Mouse (Mus musculus) left cerebral cortex, adult 18-20 months (tissue): ENCODE data around the gene Unc79. TPM values are rescaled to one million over a fixed set of nuclear protein-coding genes. Genes with fewer than 3 reads are reported as not detected.

Source experiments
- DNase-seq, 2 experiments: peaks; one replicate each; pipeline ENCODE4 v3.0.0; 2021 to 2022; ENCODE audit warnings: low spot score in 2 of 2, mixed read lengths in 1 of 2
- long read RNA-seq, 2 experiments: library from polyadenylated mRNA; stranded (forward); transcript quantifications; one replicate each; pipeline ENCODE4 v2.0.0; 2021
- total RNA-seq, 2 experiments: library from RNA; stranded (reverse); gene quantifications; 2 replicates each; pipeline ENCODE4 v1.2.3; 2021

The Unc79 gene
- 10 to 100 TPM; 54.7 to 55.8 TPM for total RNA-seq
- long read RNA-seq, experiment 1, partial matches to known transcripts, result 4 of 9 reads
- long read RNA-seq, experiment 1, other reads (novel, unspliced or antisense), result 5 of 9 reads
- long read RNA-seq, experiment 2, partial matches to known transcripts, result 2 of 4 reads
- long read RNA-seq, experiment 2, other reads (novel, unspliced or antisense), result 2 of 4 reads

GRCm38 (mm10) chr12:102948778-102949394 lies at the start of gene Unc79:
Gene Unc79, plus strand, starts transcription at chr12:102948859.
- DNase-seq, result peak; percentile 79 to 88

GRCm38 (mm10) chr12:102899091-102899490 lies 49.6 kb upstream of the Unc79 start, which contains the start of gene Cox8c:
Gene Cox8c, plus strand, starts transcription at chr12:102899316.
- DNase-seq, result no peak

GRCm38 (mm10) chr12:102908191-102908590 lies 40.5 kb upstream of the Unc79 start:
- no peak for DNase-seq

DNA sequence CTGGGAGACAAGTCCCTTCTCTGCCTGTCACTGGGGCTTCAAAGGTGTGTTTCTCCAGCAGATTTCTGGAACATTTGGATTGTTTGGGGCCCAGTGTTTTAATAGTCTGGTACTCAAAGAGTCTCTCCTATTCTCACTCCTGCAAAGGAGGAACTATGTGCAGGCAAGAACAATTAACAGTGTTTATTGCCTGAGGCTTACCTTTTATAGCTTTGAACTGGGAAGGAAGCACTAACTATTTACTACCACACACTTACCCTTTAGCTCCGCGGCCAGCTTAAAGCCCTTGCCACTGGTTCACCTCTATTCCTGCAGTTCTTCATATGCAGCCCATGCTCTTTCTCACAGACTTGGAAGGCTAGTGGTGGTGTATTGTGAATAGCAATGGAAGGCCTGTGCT lies 32.6 kb upstream of the Unc79 start:
- DNase-seq, result no peak

GRCm38 (mm10) chr12:102929764-102930163 lies 18.9 kb upstream of the Unc79 start:
- DNase-seq, result no peak

- DNase-seq, result no peak
Measured at GRCm38 (mm10) chr12:102930335-102930734, 18.3 kb upstream of the Unc79 start.

DNA sequence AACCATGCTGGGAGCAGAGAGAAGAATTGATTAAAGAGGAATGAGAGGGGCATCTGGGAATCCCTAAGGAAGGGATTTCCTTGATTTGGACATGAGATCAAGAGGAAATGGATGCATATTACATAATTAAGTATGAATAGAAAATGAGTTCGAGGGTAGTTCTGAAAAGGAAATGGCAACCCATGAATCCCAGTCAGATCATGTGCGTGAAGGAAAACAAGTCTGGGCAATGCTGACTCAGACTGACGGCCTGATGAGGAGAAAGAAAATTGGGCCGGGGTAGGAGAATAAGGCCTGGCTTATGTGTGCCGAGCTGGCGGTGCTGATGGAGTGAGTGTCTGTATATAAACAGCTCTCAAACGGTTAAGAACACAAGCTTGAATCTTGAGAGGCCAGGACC lies 17.9 kb upstream of the Unc79 start:
- DNase-seq, result no peak

- no peak for DNase-seq
Measured at GRCm38 (mm10) chr12:102935892-102936291, 12.8 kb upstream of the Unc79 start.

DNA sequence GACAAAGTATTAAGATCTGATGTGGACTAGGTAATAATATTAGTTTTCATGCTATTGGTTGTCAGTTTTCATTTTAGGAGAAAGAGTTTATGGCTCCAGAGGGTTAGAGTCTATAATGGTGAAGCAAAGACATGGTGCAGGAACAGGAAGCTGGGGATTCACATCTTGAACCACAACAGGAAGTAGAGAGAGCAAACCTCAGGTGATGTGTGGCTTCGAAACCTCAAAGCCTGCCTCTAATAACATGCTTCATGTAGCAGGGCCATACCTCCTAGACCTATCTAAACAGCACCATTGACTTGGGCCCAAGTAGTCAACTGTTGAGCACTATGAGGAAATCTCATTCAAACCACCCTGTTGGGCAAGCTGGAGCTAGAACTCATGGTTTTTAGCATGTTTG lies 3.1 kb upstream of the Unc79 start:
- DNase-seq, result no peak

- no peak for DNase-seq
Measured at GRCm38 (mm10) chr12:102947826-102948225, 833 bp upstream of the Unc79 start.

GRCm38 (mm10) chr12:102949395-102950208 lies 943 bp downstream of the Unc79 start:
- DNase-seq, result peak; percentile 74 to 83

GRCm38 (mm10) chr12:102960051-102960775 lies 11.6 kb downstream of the Unc79 start:
- DNase-seq, result no peak

DNA sequence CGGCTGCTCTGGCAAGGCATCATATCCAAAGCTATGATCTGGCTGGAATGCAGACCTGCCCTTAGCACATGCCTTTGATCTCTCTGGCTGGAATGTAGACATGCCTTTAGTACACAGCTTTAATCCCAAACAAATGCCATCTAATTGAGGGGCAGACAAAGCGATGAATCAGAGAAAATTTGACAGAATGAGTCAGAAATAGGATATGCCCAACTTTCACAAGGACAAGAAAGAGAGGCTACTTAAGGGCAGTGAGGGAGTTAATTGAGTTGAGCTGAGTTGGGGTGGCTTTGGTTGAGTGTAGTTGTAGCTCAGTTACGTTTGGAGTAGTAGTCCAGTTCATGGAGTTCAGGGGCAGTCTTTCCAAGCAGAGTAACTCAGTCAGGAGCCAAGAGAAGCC lies 12.4 kb downstream of the Unc79 start:
- DNase-seq, result no peak

- DNase-seq, result no peak
Measured at GRCm38 (mm10) chr12:102964486-102964885, 15.8 kb downstream of the Unc79 start.

- DNase-seq, result no peak
Measured at GRCm38 (mm10) chr12:102980584-102980983, 31.9 kb downstream of the Unc79 start.

DNA sequence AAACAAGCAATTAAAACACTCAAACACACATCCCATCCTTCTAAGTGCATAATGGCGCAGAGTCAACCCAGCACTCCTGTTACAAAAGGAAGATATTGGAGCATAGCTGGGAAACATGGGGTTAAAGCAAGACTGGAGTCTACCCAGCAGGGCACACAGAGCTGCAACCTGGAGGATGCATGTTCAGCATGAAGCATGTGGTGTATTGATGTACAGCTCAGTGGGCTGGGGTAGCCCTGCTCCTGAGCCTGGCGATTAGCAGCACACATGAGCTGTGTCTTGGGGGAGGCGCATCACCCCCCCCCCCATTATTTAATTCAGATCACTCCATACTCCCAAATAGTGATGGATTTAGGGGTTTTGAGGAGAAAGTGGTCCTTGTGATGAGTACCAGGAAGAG lies 32.9 kb downstream of the Unc79 start:
- DNase-seq, result no peak

GRCm38 (mm10) chr12:102985401-102985800 lies 36.7 kb downstream of the Unc79 start:
- DNase-seq, result no peak

DNA sequence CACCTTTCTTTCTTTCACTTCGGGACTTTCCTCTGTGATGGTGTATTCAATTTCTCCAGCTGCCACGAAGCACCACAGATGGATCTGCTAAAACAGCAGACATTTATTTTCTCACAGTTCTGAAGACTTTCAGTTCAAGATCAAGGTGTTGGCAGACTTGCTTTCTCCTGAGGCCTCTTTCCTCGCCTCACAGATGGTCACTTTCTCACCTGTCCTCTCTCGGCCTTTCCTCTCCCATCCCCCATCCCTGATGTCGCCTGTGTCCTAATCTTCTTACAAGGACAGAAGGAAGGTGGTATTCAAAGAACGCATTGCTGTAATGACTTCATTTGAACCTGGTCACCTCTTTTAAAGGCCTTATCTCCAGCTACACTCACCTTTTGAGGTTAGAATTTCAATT lies 39.1 kb downstream of the Unc79 start:
- no peak for DNase-seq

DNA sequence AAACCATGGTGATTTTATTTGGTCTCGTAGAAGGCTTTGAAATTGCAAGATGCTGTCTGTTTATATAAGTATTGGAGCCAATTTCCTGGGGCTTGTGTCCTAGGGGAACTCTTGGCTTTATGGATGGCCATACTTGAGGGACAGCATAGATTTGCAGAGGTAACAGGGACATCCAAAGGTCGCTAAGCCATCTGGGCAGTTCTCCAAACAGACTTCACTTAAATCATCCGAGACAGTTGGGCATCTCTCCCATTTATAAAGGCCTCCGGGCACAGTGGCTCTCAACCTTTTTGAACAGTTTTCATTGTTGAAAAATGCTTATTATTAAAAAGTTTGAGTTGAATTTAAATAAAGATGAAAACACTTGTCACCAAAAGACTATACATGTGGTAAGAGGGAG lies 59.8 kb downstream of the Unc79 start:
- no peak for DNase-seq

DNA sequence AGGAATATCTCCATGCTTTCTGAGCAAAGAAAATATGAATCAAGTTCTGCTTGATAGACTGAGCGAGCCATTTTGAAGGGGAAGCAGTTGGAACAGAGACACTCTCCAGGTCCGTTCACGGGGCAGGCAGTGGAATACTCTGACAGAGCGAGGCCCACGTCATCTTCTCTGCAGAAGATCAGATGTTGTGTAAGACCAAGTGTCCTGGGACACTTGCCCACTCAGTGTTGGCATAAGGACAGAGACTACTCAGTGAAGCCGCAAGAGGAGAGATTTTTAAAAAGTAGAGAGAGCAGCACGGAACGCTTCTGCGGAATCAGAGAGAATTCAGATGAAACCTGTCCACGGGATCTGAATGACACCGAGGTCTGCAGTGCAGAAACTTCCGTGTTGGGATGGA lies 69.5 kb downstream of the Unc79 start:
- no peak for DNase-seq

GRCm38 (mm10) chr12:103036692-103037091 lies 88.0 kb downstream of the Unc79 start:
- no peak for DNase-seq

GRCm38 (mm10) chr12:103039332-103039731 lies 90.7 kb downstream of the Unc79 start:
- no peak for DNase-seq
